Mouse (Mus musculus): ENCODE measurements around the gene Chrm4.
A peak's percentile ranks its signal among the peaks of the same experiment; 100 is the strongest.

Gene Chrm4

DNA sequence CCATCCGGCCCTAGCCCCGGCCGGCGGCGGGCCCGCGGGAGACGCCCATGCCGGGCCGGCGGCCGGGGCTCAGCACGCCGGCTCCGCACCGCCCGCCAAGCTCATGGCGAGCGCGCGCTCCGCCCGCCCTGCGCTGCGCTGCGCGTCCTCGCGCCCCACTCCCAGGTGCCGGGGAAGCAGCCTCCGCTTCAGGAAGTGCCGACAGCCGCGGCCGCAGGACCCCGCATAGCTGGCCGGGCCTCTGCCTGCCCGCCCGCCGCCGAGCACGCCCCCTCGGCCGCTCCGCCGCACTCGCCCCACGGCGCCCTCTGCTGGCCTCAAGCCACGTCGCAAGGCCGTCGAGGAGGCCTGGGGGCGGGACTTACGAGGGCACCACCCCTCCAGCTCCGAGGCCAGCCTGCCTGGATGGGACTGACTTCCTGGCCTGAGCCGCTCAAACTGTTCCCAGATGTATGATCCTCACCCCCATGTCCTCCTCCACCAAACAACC, 36.4 kb downstream of the Chrm4 start:
- DNase-seq (ENCODE audit: low spot score) = peak; percentile 93

DNA sequence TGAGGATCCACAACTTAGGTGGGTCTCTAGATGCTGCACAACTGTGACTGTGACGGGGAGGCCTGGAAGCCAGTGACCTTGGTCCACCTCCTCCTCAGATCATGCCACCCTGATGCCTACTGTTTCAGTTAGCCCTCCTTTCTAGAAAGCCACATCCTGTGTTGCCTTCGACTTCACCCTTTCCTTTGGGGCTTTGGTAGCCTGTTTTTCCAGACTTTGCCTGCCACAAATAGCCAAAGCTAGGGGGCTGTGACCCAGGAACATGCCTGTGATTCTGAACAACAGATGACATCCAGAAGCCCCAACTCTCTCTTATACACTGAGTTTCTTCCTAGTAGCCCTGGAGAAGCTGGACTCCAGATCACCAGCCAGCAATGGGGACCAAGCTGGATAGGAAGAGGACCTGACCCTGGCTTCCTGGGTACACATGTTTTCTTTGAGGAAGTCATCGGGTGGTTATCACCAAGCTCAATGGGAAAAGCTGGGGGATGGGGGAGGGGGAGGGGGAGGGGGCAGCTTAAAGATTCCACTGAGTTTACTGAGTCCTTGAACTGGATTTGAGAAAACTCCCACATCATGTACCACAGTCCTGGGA, 37.7 kb downstream of the Chrm4 start:
- no peak for DNase-seq (ENCODE audit: low spot score)

DNA sequence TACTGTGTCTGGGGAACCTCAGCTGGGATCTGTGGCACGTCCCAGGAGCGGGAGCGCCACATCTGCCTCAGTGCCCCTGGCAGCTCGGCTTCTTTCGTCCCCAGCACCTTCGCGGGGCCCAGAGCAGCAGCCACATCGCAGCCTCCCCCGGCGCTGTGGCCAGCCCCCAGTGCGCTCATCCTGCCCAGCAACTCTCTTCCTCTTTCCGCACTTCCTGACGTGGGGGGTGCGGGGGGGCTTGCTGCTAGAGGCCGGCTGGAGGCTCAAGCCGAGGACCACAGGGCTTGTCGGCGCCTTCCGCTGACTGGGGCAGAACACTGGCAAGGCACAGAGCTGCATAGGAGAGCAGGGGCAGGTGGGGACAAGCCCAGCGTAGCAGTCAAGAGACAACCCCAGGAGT, 38.4 kb downstream of the Chrm4 start:
- DNase-seq (ENCODE audit: low spot score) = peak; percentile 45

DNA sequence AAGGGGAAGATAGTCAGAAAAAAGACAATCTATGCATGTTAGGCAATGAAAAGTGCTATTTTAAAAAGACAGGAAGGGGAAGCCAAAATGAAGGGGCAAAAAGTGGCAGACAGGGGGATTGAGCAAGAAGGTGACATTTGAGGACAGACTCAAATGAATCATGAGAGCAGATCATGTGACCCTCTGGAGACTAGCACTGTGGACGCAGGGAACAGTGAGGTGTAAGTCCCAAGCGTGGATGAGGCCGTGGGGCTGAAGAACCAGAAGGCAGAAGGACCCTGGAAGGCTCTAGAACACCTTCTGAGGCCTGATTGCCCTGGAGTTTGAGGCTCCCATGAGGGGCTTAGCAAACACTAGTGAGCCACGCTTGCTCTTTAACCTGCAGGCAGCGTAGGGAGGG, 39.3 kb downstream of the Chrm4 start:
- DNase-seq (ENCODE audit: low spot score) = no peak

DNA sequence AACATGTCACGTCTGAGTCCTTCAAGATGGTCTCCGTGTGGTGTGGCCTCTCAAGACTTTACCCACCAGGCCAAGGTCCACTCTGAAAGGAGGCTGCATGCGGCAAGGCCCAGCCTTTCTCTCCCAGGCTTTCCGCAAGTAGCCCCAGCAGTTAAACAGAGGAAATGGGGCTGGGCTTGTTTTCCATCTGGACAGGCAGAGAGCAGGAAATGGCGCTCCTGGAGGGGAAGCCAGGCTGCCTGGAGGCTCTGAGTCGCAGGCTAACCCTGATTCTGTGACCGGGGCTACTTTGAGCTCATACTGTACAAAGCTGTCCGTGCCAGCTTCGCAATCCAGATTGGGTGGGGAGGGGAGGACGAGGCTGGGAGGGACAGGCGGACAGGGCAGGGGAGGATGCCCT, 40.9 kb downstream of the Chrm4 start:
- DNase-seq (ENCODE audit: low spot score) = peak; percentile 47

DNA sequence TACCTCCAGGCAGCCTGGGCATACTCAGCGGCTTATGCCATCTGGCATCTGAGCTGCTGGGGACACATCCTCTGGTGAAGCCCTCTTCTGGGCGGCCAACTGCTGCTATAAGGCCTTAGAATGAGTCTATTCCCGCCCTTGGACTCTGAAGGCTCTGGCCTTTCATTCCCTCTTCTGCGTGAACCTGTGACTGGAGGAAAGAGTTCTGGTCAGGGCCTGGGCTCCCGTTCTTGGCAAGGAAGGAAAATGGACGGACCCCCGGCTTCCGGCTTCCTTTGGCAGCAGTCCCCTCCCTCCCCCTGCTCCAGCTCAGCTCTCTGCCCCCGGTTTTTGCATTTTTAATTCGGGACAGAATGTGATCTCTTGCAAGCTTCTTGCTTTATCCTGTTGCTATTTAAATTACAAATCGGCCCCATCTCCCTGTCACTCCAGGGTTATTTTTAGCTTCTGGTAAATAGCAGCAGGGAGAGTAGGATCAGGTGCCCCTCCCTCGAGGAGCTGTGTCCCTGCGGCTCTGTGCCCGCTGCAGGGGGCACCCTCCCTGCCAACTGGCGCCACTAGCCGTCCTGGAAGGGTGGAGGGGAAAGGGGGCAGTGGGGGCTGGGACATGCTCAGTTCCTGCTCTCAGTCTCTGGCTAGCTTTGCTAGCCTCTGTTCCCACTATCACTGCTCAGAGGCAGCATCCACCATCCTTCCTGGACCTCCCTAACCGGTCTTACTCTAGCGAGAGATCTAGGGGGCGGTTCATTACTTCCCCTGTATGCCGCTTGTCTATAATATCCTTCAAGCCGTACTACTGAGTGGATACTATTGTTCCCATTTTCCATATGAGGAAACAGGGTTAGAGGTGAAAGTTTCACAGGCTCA, 44.4 kb downstream of the Chrm4 start:
- no peak for DNase-seq (ENCODE audit: low spot score)

DNA sequence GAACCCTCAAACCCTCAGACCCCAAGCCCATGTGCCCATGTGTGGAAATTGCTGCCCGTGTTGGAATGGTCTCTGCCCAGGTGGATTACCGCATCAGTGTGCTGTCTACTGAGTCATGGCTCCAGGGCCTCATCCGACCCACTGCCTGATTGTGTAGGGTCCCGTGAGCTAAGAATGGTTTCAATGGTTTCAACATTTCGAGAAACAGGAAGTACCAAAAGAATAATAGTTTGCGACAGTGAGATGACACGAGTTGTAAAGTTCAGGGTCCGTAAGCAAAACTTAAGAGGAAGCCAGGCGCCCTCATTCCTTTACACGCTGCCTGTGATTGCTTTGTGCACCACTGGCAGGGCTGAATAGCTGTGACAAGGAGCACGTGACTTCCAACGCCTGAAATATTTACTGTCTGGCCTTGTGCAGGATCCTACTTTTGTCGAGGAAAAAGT, 45.1 kb downstream of the Chrm4 start:
- DNase-seq (ENCODE audit: low spot score) = peak; percentile 44

DNA sequence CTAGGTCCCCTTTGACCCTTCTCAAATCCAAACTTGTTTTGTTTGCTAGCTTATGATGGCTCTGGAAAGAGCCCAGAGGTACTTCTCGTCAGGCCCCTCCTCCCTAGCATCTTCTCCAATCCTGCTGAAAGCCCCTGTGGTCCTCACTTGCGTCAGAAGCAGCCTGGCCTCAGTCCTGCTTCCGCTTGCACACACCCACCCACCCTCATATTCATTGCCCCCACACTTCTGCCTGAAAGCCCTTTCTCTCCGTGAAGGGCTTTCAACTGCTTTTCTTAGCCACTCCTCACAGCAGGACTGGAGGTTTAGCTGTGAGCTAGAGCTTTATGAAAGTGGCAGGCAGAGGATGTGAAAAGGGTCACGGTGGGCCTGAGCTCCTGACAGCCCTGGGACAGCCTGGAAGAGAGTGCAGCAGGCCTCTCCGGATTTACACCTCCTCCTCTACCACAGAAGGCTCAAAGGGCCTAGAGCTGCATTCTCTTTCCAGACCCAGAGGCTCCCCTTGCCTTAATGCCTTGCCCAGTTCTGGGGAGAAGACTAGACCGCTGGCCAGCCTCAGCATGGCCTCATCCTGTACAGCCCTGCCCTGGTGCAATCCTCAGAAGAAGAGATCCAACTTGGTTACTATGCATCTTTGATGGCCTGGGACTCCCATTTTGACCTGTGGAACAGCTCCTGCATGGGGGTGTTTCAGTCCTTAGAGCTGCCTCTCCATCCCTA, 46.5 kb downstream of the Chrm4 start:
- DNase-seq (ENCODE audit: low spot score) = no peak

DNA sequence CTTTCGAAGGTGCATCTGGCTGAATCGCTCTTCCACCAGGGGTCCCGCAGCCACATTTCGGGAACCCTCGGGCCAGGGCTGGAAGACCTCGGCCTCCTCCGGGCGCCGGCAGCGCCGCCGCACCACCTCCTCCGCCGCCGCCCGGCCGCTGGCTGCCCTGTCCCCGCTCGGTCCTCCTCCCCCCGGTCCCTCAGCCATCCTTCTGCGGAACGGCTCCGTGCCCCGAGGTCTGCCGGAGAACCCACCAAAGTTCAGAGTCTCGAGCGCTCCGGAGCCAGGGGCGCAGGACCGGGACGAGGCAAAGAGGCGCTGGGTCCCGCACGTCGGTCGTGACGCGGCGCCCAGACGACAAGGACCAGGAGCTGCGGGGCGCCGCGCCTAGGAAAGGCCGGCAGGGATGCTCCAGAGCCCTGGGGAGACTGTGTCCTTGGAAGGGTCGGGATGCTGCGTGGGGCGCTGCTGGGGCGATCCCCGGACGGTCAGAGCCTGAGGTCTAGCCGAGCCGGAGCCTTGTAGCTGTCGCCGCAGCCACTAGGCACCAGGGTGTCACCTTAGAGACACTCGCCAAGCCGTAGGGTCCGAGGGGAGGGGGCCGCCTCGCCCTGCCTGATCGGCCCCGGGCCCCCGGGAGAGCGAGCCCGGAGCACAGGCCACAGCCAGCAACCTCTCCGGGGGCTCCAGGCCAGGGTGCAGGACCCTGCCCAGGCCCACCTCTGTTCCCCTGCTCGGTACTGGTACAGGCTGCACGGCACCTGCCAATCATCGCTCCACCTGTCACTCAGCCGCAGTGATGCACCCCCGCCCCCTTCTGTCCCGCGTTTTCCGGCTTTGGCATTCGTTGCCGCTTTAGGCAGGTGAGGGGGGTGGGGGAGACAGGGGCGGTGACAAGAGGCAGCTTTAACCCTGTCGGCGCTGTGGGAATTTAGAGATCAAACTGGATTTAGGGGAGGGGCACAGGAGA, 48.8 kb downstream of the Chrm4 start, which contains the start of gene Dgkz:
TSS of gene Dgkz (minus strand) at position 284 of the 961 bp plus-strand sequence.
- DNase-seq (ENCODE audit: low spot score) = no peak

DNA sequence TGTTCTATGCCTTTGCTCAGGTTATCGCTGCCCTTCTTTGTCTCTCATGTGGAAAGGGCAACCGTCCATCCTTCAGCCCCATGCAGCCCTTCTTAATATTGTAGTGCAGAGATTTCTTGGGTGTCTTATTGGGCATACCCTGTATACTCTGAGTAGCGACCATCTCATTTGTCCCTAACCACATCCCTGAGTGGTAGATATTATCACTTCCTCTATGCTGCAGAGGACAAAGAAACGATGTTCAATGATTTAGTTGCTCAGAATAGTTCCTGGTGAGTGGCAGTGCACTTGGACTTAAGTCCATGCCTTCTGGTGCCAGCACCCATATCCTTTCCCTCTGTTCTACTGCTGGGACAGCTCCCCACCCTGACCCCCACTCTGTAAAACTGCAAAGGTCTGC, 50.9 kb downstream of the Chrm4 start:
- DNase-seq (ENCODE audit: low spot score) = no peak
